Mouse (Mus musculus): ENCODE data around the gene Mylip. TPM values are rescaled to one million over a fixed set of nuclear protein-coding genes. Genes with fewer than 3 reads are reported as not detected.

Gene Mylip
- polyA plus RNA-seq, 1 experiment: not detected

DNA sequence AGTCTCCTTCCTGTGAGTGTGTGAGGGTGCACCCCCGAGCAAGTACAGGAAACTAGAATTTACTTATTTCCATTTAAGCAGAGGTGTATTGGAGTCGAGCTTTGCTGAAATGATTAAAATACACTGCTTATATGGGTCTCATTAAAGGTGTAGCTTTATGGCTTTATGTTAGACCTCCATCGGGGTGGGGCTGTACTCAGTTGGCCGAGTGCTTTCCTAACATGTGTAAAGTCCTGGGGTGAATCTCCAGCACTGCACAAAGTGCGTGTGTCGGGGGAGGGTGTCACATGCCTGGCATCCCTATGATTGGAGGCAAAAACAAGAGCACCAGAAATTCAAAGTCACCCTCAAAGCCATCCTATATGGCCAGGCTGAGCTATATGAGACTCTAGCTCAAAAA is 49.3 kb downstream of the Mylip start:
- Histone ChIP-seq H3K4me3 (ENCODE audit: insufficient read depth, low read depth, low read length) (no peak overlapping the region), H3K4me1 (ENCODE audit: control insufficient read depth, insufficient read depth, low read length) (no peaks in the 10 kb centered on the region), H3K27ac (ENCODE audit: insufficient read depth, low read depth, low read length) (no peak overlapping the region)
- TF ChIP-seq POLR2A (IDR thresholded peaks at IDR 0.05; ENCODE audit: insufficient read depth, low read depth, low read length) (no peak), CTCF (IDR thresholded peaks at IDR 0.05; ENCODE audit: insufficient read depth, low read depth, low read length) (no peak)
- 91% methylated on average over 6 of the region's 6 CpGs for WGBS

GRCm38 (mm10) chr13:45440226-45440625 is 50.7 kb downstream of the Mylip start:
- TF ChIP-seq POLR2A (IDR thresholded peaks at IDR 0.05; ENCODE audit: insufficient read depth, low read depth, low read length) (no peak), CTCF (IDR thresholded peaks at IDR 0.05; ENCODE audit: insufficient read depth, low read depth, low read length) (no peak)

DNA sequence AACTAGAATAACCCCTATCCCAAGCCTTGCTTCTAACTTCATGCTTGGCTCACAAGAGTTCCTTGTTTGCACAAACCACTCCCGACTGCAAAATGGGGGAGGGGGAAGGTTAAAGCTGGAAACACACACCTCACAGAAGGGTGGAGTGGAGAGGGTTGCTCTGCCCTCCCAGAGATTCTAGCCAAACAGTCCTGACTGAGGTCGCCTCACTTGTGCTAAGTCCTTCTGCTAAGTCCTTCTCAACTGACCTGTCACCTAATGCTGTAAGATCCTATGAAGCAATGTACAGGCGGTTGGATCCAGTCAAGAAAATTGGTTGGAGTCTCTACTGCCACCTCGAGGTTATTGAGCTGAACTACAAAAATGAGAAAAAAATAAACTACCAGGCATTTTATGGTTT is 52.9 kb downstream of the Mylip start:
- Histone ChIP-seq H3K4me1 (ENCODE audit: control insufficient read depth, insufficient read depth, low read length) (no peaks in the 10 kb centered on the region), H3K4me3 (ENCODE audit: insufficient read depth, low read depth, low read length) (no peak overlapping the region), H3K27ac (ENCODE audit: insufficient read depth, low read depth, low read length) (no peak overlapping the region)
- TF ChIP-seq POLR2A (IDR thresholded peaks at IDR 0.05; ENCODE audit: insufficient read depth, low read depth, low read length): no peak
- no peak for TF ChIP-seq CTCF (IDR thresholded peaks at IDR 0.05; ENCODE audit: insufficient read depth, low read depth, low read length)
- WGBS: 18% methylated on average over 4 of the region's 4 CpGs

More at GRCm38 (mm10) chr13:45440226-45440625, 50.7 kb downstream of the Mylip start:
- H3K27ac ChIP-seq (ENCODE audit: insufficient read depth, low read depth, low read length): no peak overlapping the region
- no peak overlapping the region for H3K4me3 ChIP-seq (ENCODE audit: insufficient read depth, low read depth, low read length)
- H3K4me1 ChIP-seq (ENCODE audit: control insufficient read depth, insufficient read depth, low read length): no peaks in the 10 kb centered on the region
- 88% methylated on average over 5 of the region's 5 CpGs for WGBS

DNA sequence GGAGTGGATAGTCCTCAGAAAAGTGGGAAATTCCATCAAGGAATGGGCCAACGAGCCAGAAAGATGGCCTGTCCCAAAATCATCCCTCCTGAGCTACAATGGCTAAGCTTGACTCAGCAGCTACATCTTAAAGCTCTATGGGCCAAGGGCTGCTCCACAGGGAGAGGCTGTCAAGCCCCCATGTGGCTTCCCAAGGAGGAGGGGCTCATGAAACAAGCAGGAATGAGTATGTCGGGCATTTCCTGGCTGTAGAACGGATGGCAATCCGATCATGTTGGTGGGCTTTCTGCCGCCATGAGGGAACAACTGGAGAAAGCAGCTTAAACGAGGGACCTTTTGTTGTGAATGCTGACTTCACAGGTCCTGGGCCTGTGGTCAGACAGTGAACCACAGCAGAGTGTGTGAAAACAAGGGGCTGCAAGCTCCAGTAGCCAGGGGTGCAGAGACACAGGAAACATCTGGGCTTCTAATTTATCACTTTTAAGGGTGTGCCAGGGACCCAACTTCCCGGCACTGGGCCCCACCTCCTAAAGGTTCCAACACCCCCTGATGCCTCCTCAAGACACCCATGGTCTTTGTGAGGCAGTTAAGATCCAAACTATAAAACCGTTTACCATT is 53.5 kb downstream of the Mylip start:
- Histone ChIP-seq H3K4me3 (ENCODE audit: insufficient read depth, low read depth, low read length) (no peak overlapping the region), H3K27ac (ENCODE audit: insufficient read depth, low read depth, low read length) (no peak overlapping the region), H3K4me1 (ENCODE audit: control insufficient read depth, insufficient read depth, low read length) (no peaks in the 10 kb centered on the region)
- 73% methylated on average over 8 of the region's 8 CpGs for WGBS
- TF ChIP-seq POLR2A (IDR thresholded peaks at IDR 0.05; ENCODE audit: insufficient read depth, low read depth, low read length): no peak
- no peak for TF ChIP-seq CTCF (IDR thresholded peaks at IDR 0.05; ENCODE audit: insufficient read depth, low read depth, low read length)

DNA sequence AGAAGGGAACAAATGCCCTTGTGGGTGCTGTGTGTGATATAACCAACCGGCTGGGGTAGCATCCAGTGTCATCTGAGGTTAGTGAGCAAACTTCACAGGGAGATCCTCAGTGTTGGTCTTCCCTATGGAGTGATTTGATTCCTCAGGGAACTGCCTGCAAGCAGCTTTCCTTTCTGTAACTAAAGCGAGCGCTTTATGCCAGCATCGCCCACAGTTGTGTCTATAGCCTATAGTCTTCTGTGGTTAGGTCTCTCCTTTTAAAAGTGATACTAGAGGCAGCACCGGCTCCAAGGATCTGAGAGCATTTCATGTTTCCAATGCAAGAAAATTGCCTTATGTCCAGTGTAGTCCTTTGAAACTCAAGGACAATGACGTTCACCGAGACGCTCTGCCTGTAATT is 54.7 kb downstream of the Mylip start:
- 58% methylated on average over 8 of the region's 8 CpGs for WGBS
- Histone ChIP-seq H3K27ac (ENCODE audit: insufficient read depth, low read depth, low read length) (no peak overlapping the region), H3K4me1 (ENCODE audit: control insufficient read depth, insufficient read depth, low read length) (no peaks in the 10 kb centered on the region), H3K4me3 (ENCODE audit: insufficient read depth, low read depth, low read length) (no peak overlapping the region)
- TF ChIP-seq CTCF (IDR thresholded peaks at IDR 0.05; ENCODE audit: insufficient read depth, low read depth, low read length): no peak
- no peak for TF ChIP-seq POLR2A (IDR thresholded peaks at IDR 0.05; ENCODE audit: insufficient read depth, low read depth, low read length)

- Histone ChIP-seq H3K4me1 (ENCODE audit: control insufficient read depth, insufficient read depth, low read length) (no peaks in the 10 kb centered on the region), H3K27ac (ENCODE audit: insufficient read depth, low read depth, low read length) (no peak overlapping the region), H3K4me3 (ENCODE audit: insufficient read depth, low read depth, low read length) (no peak overlapping the region)
- TF ChIP-seq CTCF (IDR thresholded peaks at IDR 0.05; ENCODE audit: insufficient read depth, low read depth, low read length) (no peak), POLR2A (IDR thresholded peaks at IDR 0.05; ENCODE audit: insufficient read depth, low read depth, low read length) (no peak)
- 65% methylated on average over 9 of the region's 9 CpGs for WGBS
Measured at GRCm38 (mm10) chr13:45444652-45445051, 55.1 kb downstream of the Mylip start.

- no peak for TF ChIP-seq CTCF (IDR thresholded peaks at IDR 0.05; ENCODE audit: insufficient read depth, low read depth, low read length)
- TF ChIP-seq POLR2A (IDR thresholded peaks at IDR 0.05; ENCODE audit: insufficient read depth, low read depth, low read length): no peak
- no peak overlapping the region for H3K4me3 ChIP-seq (ENCODE audit: insufficient read depth, low read depth, low read length)
- no peaks in the 10 kb centered on the region for H3K4me1 ChIP-seq (ENCODE audit: control insufficient read depth, insufficient read depth, low read length)
- 100% methylated on average over 1 of the region's 1 CpGs for WGBS
- H3K27ac ChIP-seq (ENCODE audit: insufficient read depth, low read depth, low read length): no peak overlapping the region
Measured at GRCm38 (mm10) chr13:45446636-45447035, 57.1 kb downstream of the Mylip start.

GRCm38 (mm10) chr13:45452437-45452836 is 62.9 kb downstream of the Mylip start:
- no peak overlapping the region for H3K4me3 ChIP-seq (ENCODE audit: insufficient read depth, low read depth, low read length)
- H3K27ac ChIP-seq (ENCODE audit: insufficient read depth, low read depth, low read length): no peak overlapping the region
- 82% methylated on average over 7 of the region's 7 CpGs for WGBS
- H3K4me1 ChIP-seq (ENCODE audit: control insufficient read depth, insufficient read depth, low read length): peaks cover 4% of the 10 kb centered on the region
- TF ChIP-seq POLR2A (IDR thresholded peaks at IDR 0.05; ENCODE audit: insufficient read depth, low read depth, low read length) (no peak), CTCF (IDR thresholded peaks at IDR 0.05; ENCODE audit: insufficient read depth, low read depth, low read length) (no peak)

DNA sequence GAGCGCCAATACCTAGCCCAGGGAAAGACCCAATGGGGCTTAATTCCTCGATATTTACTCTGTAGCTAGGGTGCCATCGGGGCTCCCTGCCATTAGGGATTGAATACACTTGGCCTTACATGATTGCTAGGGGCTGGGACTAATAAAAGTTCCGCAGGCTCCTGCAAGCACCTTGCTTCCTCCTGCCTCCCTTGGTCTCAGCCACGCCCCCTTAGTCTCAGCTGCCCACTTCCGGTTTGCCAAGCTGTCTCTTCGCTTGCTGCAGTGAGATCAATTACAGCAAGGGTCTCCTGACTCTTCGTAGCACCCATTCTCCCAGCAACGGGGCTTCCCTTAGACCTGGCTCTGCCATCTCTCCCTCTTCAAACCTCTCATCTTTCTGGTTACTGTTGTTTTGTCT is 63.5 kb downstream of the Mylip start:
- no peak for TF ChIP-seq POLR2A (IDR thresholded peaks at IDR 0.05; ENCODE audit: insufficient read depth, low read depth, low read length)
- TF ChIP-seq CTCF (IDR thresholded peaks at IDR 0.05; ENCODE audit: insufficient read depth, low read depth, low read length): no peak
- H3K27ac ChIP-seq (ENCODE audit: insufficient read depth, low read depth, low read length): no peak overlapping the region
- 85% methylated on average over 9 of the region's 9 CpGs for WGBS
- no peak overlapping the region for H3K4me3 ChIP-seq (ENCODE audit: insufficient read depth, low read depth, low read length)
- H3K4me1 ChIP-seq (ENCODE audit: control insufficient read depth, insufficient read depth, low read length): peaks cover 4% of the 10 kb centered on the region

DNA sequence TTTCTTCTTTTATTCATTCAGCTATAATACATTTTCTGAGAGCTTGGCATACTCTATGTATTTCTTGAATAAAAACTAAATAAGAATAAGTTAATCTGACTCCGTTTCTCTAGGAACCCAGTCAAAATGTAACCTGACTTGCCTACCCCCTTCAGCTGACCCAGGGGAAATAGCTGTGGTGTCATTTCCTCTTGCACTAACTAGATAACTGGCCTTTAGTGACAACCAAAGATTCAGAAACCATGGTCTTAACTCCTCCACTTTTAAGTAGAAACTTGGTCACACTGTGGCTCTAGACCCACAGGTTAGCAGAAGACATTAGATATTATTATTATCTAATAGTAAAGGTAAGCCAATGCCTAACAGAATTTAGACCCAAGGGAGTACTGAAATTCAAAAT is 64.5 kb downstream of the Mylip start:
- Histone ChIP-seq H3K27ac (ENCODE audit: insufficient read depth, low read depth, low read length) (no peak overlapping the region), H3K4me1 (ENCODE audit: control insufficient read depth, insufficient read depth, low read length) (peaks cover 4% of the 10 kb centered on the region), H3K4me3 (ENCODE audit: insufficient read depth, low read depth, low read length) (no peak overlapping the region)
- TF ChIP-seq POLR2A (IDR thresholded peaks at IDR 0.05; ENCODE audit: insufficient read depth, low read depth, low read length) (no peak), CTCF (IDR thresholded peaks at IDR 0.05; ENCODE audit: insufficient read depth, low read depth, low read length) (no peak)
- WGBS: 87% methylated on average over 1 of the region's 1 CpGs

Measured in olfactory bulb, adult 2 months (tissue).